Mouse (Mus musculus): ENCODE measurements around the gene Vmn2r102.

Vmn2r102 gene

DNA sequence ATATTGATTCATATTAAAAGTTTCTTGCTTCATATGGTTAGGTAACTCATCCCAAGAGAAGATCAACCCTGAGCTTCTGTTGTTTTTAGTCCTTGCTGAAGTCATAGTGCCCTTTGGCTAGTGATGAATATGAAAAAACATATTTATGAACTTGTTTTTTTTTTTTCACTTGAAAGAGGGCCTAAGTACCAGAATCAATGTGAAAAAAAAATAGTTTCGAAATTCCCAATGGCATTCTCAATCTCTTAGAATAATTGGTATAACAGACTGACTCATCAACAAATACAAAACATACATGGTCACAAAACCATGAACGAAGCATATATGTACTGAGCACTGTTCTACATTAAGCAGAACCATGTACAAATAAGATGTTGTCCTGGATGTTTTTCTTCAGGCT lies at the start of gene Vmn2r102:
Gene Vmn2r102, plus strand, starts transcription at position 301 of the 400 bp plus-strand sequence.
- no peak for DNase-seq

DNA sequence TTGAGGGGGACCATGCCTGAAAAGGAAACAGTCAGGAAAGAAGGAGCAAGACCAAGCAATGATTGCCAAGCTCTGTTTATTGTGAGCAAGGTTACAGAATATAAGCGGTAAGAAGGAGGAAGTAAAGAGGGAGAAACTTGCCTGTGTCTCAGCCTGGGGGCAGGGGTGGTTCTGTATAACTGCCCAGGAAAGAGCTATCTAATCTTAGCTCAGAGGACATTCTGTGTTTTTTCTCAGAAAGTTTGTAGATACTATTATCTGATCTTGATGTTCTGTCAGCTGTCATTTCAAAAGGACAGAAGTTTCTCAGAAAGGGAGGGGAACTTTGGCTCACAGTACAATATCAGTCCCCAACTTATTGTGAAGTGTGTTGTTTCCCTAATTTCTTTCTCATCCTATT lies 30.8 kb upstream of the Vmn2r102 start:
- DNase-seq, result no peak

DNA sequence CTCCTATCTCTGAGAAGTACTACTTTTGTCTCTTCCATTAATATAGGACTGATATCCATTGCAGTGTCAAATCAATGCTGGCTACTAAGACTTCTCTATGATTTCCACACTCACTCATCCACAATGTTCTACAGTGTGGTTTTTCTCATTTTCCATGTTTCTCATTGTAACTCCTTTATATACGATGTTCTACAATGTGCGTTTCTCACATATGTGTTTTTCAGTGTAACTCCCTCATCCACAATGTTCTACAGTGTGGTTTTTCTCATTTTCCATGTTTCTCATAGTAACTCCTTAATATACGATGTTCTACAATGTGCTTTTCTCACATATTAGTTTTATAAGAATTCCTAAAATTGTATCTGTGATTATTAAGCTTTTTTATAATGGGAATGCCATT lies 1.7 kb upstream of the Vmn2r102 start:
- no peak for DNase-seq

DNA sequence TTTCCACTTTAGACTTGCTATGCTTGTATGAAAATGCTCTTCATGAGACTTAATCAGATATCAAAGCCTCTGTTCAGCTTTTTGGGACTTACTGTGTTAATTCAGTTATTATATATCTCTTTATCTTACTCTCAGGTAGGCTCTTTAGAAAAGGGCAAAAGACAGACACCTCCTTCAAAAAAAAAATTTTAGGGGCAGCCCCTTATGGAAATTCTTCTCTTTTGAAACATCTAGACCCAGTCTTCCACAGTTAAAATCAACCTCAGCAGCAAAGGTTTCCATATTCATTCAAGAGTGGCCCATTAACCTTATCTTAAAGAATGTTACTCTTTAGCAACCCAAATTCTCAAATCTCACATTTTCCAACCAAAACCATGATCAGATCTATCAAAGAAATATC lies 31.9 kb downstream of the Vmn2r102 start:
- no peak for DNase-seq
